Mouse (Mus musculus): ENCODE measurements around the gene Ints14.
A peak's percentile ranks its signal among the peaks of the same experiment; 100 is the strongest.

Gene Ints14

GRCm38 (mm10) chr9:64939790-64940189, 20.9 kb upstream of the Ints14 start:
- no peak for DNase-seq (ENCODE audit: low read depth, low spot score)
- H3K36me3 ChIP-seq (ENCODE audit: control insufficient read depth, insufficient read depth, low read length, poor library complexity, severe bottlenecking), result no peaks in the 10 kb centered on the region
- no peaks in the 10 kb centered on the region for H3K27me3 ChIP-seq (ENCODE audit: control insufficient read depth, insufficient read depth, low read length, poor library complexity, severe bottlenecking)

DNA sequence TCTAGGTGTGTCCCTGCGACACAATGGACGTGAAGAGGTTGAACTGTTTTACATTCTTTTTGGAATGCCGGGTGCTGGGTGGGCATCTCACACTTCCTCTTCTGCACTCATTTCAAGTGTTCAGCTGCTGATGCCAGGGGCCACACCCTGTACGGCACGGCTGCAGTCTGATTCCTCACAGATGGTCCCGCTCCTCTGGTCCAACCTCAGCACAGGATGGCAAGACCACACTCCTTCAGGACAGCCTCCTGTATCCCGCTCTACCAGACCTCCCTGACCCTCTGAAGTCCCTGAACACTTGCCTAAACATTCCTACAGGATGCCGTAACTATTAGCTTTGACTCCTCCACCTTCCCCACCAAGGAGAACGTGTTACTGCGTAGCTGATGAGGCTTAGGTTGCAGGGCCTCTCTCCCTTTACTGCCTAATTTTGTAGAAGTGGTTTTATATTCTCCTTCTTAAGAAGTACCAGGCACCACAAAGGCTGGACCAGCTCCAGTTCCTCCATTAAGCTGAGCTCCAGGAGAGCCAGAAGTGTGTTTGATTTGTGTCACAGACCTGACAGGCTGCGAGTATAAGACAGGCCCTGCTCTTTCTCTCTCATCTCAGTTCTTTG, 19.9 kb upstream of the Ints14 start:
- no peaks in the 10 kb centered on the region for H3K36me3 ChIP-seq (ENCODE audit: control insufficient read depth, insufficient read depth, low read length, poor library complexity, severe bottlenecking)
- no peaks in the 10 kb centered on the region for H3K27me3 ChIP-seq (ENCODE audit: control insufficient read depth, insufficient read depth, low read length, poor library complexity, severe bottlenecking)
- no peak for DNase-seq (ENCODE audit: low read depth, low spot score)

GRCm38 (mm10) chr9:64941650-64942049, 19.1 kb upstream of the Ints14 start:
- Histone ChIP-seq H3K27me3 (ENCODE audit: control insufficient read depth, insufficient read depth, low read length, poor library complexity, severe bottlenecking) (no peaks in the 10 kb centered on the region), H3K36me3 (ENCODE audit: control insufficient read depth, insufficient read depth, low read length, poor library complexity, severe bottlenecking) (no peaks in the 10 kb centered on the region)
- no peak for DNase-seq (ENCODE audit: low read depth, low spot score)

DNA sequence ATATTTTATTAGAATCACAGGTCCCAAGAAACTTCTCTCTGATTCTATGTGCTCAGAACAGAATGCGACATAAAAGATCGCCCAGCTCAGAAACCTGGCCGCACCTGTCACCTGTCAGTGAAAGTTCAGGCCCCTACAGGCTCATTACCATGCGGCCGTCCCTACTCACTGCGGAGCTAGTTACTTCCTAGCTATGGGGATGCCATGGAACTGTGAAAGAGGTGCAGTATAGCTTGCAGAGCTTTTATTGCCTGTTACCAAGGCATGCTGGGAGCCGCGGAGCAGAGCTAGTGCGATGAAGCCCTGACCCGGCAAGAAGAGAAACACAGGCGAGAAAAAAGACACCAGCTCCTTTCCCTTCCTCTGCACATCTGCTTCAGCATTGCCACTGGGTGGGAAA, 16.7 kb upstream of the Ints14 start:
- Histone ChIP-seq H3K27me3 (ENCODE audit: control insufficient read depth, insufficient read depth, low read length, poor library complexity, severe bottlenecking) (no peaks in the 10 kb centered on the region), H3K36me3 (ENCODE audit: control insufficient read depth, insufficient read depth, low read length, poor library complexity, severe bottlenecking) (no peaks in the 10 kb centered on the region)
- DNase-seq (ENCODE audit: low read depth, low spot score), result no peak

- H3K36me3 ChIP-seq (ENCODE audit: control insufficient read depth, insufficient read depth, low read length, poor library complexity, severe bottlenecking), result no peaks in the 10 kb centered on the region
- H3K27me3 ChIP-seq (ENCODE audit: control insufficient read depth, insufficient read depth, low read length, poor library complexity, severe bottlenecking), result no peaks in the 10 kb centered on the region; the same call in 1 of the 2 replicates
- no peak for DNase-seq (ENCODE audit: low read depth, low spot score)
Observed at GRCm38 (mm10) chr9:64947483-64948095, 13.1 kb upstream of the Ints14 start.

GRCm38 (mm10) chr9:64951161-64951657, 9.5 kb upstream of the Ints14 start, which contains the start of gene Slc24a1:
Slc24a1 (minus strand) TSS chr9:64951607.
- Histone ChIP-seq H3K27me3 (ENCODE audit: control insufficient read depth, insufficient read depth, low read length, poor library complexity, severe bottlenecking) (no peaks in the 10 kb centered on the region; the same call in 1 of the 2 replicates), H3K36me3 (ENCODE audit: control insufficient read depth, insufficient read depth, low read length, poor library complexity, severe bottlenecking) (no peaks in the 10 kb centered on the region)
- DNase-seq (ENCODE audit: low read depth, low spot score), result no peak

- no peak for DNase-seq (ENCODE audit: low read depth, low spot score)
- Histone ChIP-seq H3K36me3 (ENCODE audit: control insufficient read depth, insufficient read depth, low read length, poor library complexity, severe bottlenecking) (no peaks in the 10 kb centered on the region), H3K27me3 (ENCODE audit: control insufficient read depth, insufficient read depth, low read length, poor library complexity, severe bottlenecking) (no peaks in the 10 kb centered on the region; the same call in 1 of the 2 replicates)
Observed at GRCm38 (mm10) chr9:64952055-64952454, 8.7 kb upstream of the Ints14 start.

GRCm38 (mm10) chr9:64953190-64953589, 7.5 kb upstream of the Ints14 start:
- DNase-seq (ENCODE audit: low read depth, low spot score), result no peak
- Histone ChIP-seq H3K36me3 (ENCODE audit: control insufficient read depth, insufficient read depth, low read length, poor library complexity, severe bottlenecking) (no peaks in the 10 kb centered on the region), H3K27me3 (ENCODE audit: control insufficient read depth, insufficient read depth, low read length, poor library complexity, severe bottlenecking) (no peaks in the 10 kb centered on the region; the same call in 1 of the 2 replicates)

GRCm38 (mm10) chr9:64956337-64956736, 4.4 kb upstream of the Ints14 start:
- DNase-seq (ENCODE audit: low read depth, low spot score), result peak; percentile 33
- H3K36me3 ChIP-seq (ENCODE audit: control insufficient read depth, insufficient read depth, low read length, poor library complexity, severe bottlenecking), result no peaks in the 10 kb centered on the region

GRCm38 (mm10) chr9:64957276-64957675, 3.4 kb upstream of the Ints14 start:
- DNase-seq (ENCODE audit: low read depth, low spot score), result no peak
- H3K27me3 ChIP-seq (ENCODE audit: control insufficient read depth, insufficient read depth, low read length, poor library complexity, severe bottlenecking), result no peaks in the 10 kb centered on the region

More at GRCm38 (mm10) chr9:64956337-64956736, 4.4 kb upstream of the Ints14 start:
- H3K27me3 ChIP-seq (ENCODE audit: control insufficient read depth, insufficient read depth, low read length, poor library complexity, severe bottlenecking), result no peaks in the 10 kb centered on the region

DNA sequence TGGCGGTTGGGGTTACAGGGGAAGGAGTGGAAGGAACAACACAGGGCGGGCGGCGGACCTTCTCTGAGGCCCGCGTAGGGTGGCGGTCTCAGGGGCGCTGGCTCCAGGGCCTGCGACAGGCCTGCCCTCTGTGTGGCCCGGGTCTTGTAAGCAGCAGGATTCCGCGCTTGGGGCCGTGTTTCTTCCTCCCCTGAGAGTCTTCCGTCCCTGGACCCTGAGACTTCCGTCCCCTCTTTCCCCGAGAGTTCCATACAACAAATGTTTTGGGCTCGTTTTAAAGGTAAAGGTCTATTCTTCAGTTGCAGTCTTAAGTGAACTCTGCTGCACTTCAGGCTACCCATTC, 244 bp downstream of the Ints14 start:
- Histone ChIP-seq H3K36me3 (ENCODE audit: control insufficient read depth, insufficient read depth, low read length, poor library complexity, severe bottlenecking) (no peaks in the 10 kb centered on the region; the same call in 1 of the 2 replicates), H3K27me3 (ENCODE audit: control insufficient read depth, insufficient read depth, low read length, poor library complexity, severe bottlenecking) (no peaks in the 10 kb centered on the region)
- DNase-seq (ENCODE audit: low read depth, low spot score), result no peak

More at GRCm38 (mm10) chr9:64957276-64957675, 3.4 kb upstream of the Ints14 start:
- no peaks in the 10 kb centered on the region for H3K36me3 ChIP-seq (ENCODE audit: control insufficient read depth, insufficient read depth, low read length, poor library complexity, severe bottlenecking)

GRCm38 (mm10) chr9:64980548-64980947, 19.8 kb downstream of the Ints14 start:
- H3K27me3 ChIP-seq (ENCODE audit: control insufficient read depth, insufficient read depth, low read length, poor library complexity, severe bottlenecking), result no peaks in the 10 kb centered on the region
- DNase-seq (ENCODE audit: low read depth, low spot score), result no peak
- H3K36me3 ChIP-seq (ENCODE audit: control insufficient read depth, insufficient read depth, low read length, poor library complexity, severe bottlenecking), result peaks cover 14% of the 10 kb centered on the region

- H3K27me3 ChIP-seq (ENCODE audit: control insufficient read depth, insufficient read depth, low read length, poor library complexity, severe bottlenecking), result no peaks in the 10 kb centered on the region
- no peak for DNase-seq (ENCODE audit: low read depth, low spot score)
- peaks cover 10% of the 10 kb centered on the region for H3K36me3 ChIP-seq (ENCODE audit: control insufficient read depth, insufficient read depth, low read length, poor library complexity, severe bottlenecking)
Observed at GRCm38 (mm10) chr9:64981904-64982303, 21.2 kb downstream of the Ints14 start.

DNA sequence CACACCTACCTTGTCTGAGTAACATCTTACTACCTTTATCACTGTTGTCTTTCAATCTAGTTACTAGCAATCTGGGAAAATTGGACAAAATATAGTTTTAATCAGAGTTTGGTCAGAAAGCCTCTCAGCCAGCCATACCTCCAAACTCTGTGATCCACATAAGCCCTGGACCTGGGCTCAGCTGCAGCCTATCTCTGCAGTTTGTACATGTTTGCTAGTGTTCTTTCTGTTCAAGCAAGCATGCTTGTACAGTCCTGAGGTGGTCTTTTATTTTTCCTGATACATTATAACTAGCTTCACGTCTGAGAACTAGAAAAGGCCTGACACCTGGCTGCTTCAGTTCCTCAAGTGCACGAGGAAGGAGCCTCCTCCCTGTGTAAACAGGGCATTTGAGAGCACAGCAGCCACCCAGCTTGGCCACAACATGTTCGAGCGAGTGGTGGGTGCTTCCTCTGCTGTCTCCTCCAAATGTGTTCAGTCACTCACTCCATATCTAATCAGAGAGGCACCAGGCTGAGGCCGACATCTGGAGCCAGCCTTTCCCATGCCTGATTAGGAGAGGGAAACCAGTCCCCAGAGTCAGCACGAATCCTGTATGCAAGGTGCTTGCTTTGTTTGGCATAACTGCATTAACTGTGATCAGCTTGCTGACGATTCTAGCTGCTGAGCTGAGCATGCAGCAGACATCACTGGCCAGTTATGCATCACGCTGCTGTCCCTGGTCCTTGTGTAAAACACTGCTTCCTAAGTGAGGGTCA, 24.5 kb downstream of the Ints14 start:
- no peak for DNase-seq (ENCODE audit: low read depth, low spot score)

DNA sequence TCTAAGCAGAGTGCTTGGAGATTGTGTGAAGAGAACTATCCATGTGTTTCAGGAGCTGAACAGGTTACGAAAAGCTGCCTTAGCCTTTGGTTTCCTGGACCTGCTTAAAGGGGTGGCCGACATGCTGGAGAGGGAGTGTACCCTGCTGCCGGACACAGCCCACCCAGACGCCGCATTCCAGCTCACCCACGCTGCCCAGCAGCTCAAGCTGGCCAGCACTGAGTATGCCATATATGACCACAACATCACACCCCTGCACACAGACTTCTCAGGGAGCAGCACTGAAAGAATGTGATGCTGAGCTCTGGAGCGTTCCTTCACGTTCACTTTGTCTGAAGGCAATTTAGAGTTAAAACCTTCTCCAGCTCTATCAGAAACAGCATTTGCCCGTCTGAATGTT, 25.1 kb downstream of the Ints14 start:
- Histone ChIP-seq H3K36me3 (ENCODE audit: control insufficient read depth, insufficient read depth, low read length, poor library complexity, severe bottlenecking) (peaks cover 13% of the 10 kb centered on the region; the same call in 1 of the 2 replicates), H3K27me3 (ENCODE audit: control insufficient read depth, insufficient read depth, low read length, poor library complexity, severe bottlenecking) (no peaks in the 10 kb centered on the region)
- no peak for DNase-seq (ENCODE audit: low read depth, low spot score)

More for the DNA sequence above, 24.5 kb downstream of the Ints14 start:
- Histone ChIP-seq H3K36me3 (ENCODE audit: control insufficient read depth, insufficient read depth, low read length, poor library complexity, severe bottlenecking) (peaks cover 10% of the 10 kb centered on the region), H3K27me3 (ENCODE audit: control insufficient read depth, insufficient read depth, low read length, poor library complexity, severe bottlenecking) (no peaks in the 10 kb centered on the region)
